ENCODE assay signal across 7 mouse cellular contexts in the genomic region with DNA sequence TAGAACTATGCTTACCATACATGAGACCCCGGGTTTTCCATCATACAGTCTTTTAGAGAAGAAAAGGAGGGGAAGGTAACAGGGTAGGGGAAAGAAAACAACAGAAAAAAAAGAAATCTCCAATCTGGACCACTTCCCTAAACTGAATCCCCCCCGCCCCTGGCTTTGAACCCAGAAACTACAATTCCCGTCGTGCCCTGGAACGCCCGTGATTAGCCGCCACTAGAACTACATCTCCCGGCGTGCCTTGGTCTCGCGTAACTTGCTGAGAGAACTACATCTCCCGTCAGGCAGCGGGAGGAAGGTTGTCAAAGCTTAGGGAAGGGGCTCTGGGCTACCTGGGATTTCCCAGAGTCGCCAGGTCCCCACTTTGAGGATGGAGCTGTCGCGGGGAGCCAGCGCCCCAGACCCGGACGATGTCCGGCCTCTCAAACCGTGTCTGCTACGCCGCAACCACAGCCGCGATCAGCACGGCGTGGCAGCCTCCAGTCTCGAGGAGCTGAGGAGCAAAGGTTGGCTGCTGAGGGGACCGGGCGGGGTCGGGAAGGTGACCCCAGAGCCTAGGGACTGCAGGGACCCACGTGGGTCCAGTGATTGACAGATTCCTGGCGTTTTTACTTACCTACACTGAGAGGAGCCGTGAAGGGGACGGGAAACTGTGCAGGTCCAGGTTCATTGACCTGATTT. TPM values are rescaled to one million over a fixed set of nuclear protein-coding genes. Genes with fewer than 3 reads are reported as not detected.
DNase-seq lines count a peak whose midpoint lies in the region; ATAC-seq lines count a peak whose summit lies in the region.

TSS of gene Dffa (plus strand) at position 272 of the 687 bp plus-strand sequence.

- peak within 1 kb of the TSS; percentile 88 for H3K4me2 ChIP-seq in intestine, embryonic 15.5 days (replicated peaks)

- H3K9ac ChIP-seq in intestine, embryonic 15.5 days, result peak within 1 kb of the TSS; percentile 85

- H3K36me3 ChIP-seq in intestine, embryonic 15.5 days, result 0 out of 2 replicates have a peak, but pooled peaks cover 3% of the 10 kb centered on the region
- H3K36me3 ChIP-seq in midbrain, embryonic 10.5 days, result peaks cover 18% of the 10 kb centered on the region

- H3K27me3 ChIP-seq in intestine, embryonic 15.5 days (replicated peaks), result no peaks in the 10 kb centered on the region
- no peaks in the 10 kb centered on the region for H3K27me3 ChIP-seq in midbrain, embryonic 10.5 days (ENCODE audit: low read depth, poor library complexity, severe bottlenecking)

- H3K27ac ChIP-seq in intestine, embryonic 15.5 days, result no peak within 1 kb of the TSS
- H3K27ac ChIP-seq in midbrain, embryonic 10.5 days (replicated peaks), result peak within 1 kb of the TSS; percentile 75

- no peaks in the 10 kb centered on the region for H3K9me3 ChIP-seq in intestine, embryonic 15.5 days
- H3K9me3 ChIP-seq in midbrain, embryonic 10.5 days (replicated peaks), result no peaks in the 10 kb centered on the region

- peak within 1 kb of the TSS; percentile 85 for H3K4me3 ChIP-seq in intestine, embryonic 15.5 days (replicated peaks)
- H3K4me3 ChIP-seq in midbrain, embryonic 10.5 days, result peak within 1 kb of the TSS; percentile 78

- DNase-seq in adrenal gland, adult 18-20 months (ENCODE audit: low spot score in 2 of 2), result peak; percentile 85 to 87
- DNase-seq in embryo, embryonic 11 days, result peak; percentile 96
- DNase-seq in gastrocnemius, postnatal 36 days, result peak; percentile 86 to 87
- DNase-seq in left cerebral cortex, postnatal 25 days (ENCODE audit: low spot score in 2 of 2), result peak; percentile 90 to 95
- peak; percentile 88 for DNase-seq in midbrain, embryonic 10.5 days (ENCODE audit: low spot score)
- DNase-seq in right cerebral cortex, postnatal 4 days, result peak; percentile 90

- ATAC-seq in intestine, embryonic 15.5 days, result peak; percentile 91

- WGBS in intestine, embryonic 15.5 days, result 1% methylated on average over 35 of the region's 35 CpGs
- under 1% methylated on average over 35 of the region's 35 CpGs for WGBS in midbrain, embryonic 10.5 days

- intact Hi-C loops in gastrocnemius, postnatal 36 days (cut with DNase I), result no loop called here
- intact Hi-C loops in left cerebral cortex, postnatal 25 days (cut with DNase I), result no loop called here

- H3K4me1 ChIP-seq in intestine, embryonic 15.5 days (replicated peaks), result peaks cover 8% of the 10 kb centered on the region
- peaks cover 20% of the 10 kb centered on the region for H3K4me1 ChIP-seq in midbrain, embryonic 10.5 days

RNA-seq across cellular contexts. Expression of gene Dffa, which starts in this region (rescaled TPM):
- 10 to 100 TPM; 22.1 to 23.5 TPM for total RNA-seq in adrenal gland, adult 18-20 months (2021)
- total RNA-seq in gastrocnemius, postnatal 36 days (2021), result 10 to 100 TPM; 57.5 to 65.1 TPM
- 44.9 and 48.3 TPM in 2 replicates for polyA plus RNA-seq in intestine, embryonic 15.5 days (2015; fragmentation: Nextera tagmentation; extraction: Ambion mirVana)
- 10 to 100 TPM; 54.9 to 58.6 TPM for total RNA-seq in left cerebral cortex, postnatal 25 days (2021)
- polyA plus RNA-seq in midbrain, embryonic 10.5 days (2016; fragmentation: Nextera tagmentation; extraction: Ambion mirVana), result 32.4 and 34.4 TPM in 2 replicates
